8 mouse cellular contexts compared by ENCODE assay signal in genomic region chr1:121601084-121601483, GRCm38 (mm10). TPM values are rescaled to one million over a fixed set of nuclear protein-coding genes. Genes with fewer than 3 reads are reported as not detected.
DNase-seq lines count a peak whose midpoint lies in the region; ATAC-seq and TF ChIP-seq lines count a peak whose summit lies in the region.

No protein-coding gene starts in this region.

- no peaks in the 10 kb centered on the region for H3K36me3 ChIP-seq in liver, embryonic 11.5 days (ENCODE audit: control insufficient read depth, insufficient read depth, low read length)
- no peaks in the 10 kb centered on the region for H3K36me3 ChIP-seq in liver, postnatal 0 days (replicated peaks; ENCODE audit: insufficient read depth, low read length)

- no peaks in the 10 kb centered on the region for H3K9me3 ChIP-seq in liver, embryonic 11.5 days (ENCODE audit: control insufficient read depth, low read length)
- H3K9me3 ChIP-seq in liver, postnatal 0 days (ENCODE audit: low read length) = no peaks in the 10 kb centered on the region

- no peak for TF ChIP-seq EP300 in liver, postnatal 0 days (IDR thresholded peaks at IDR 0.05; ENCODE audit: low read depth)

- H3K4me2 ChIP-seq in liver, embryonic 11.5 days = no peak overlapping the region
- H3K4me2 ChIP-seq in liver, postnatal 0 days (ENCODE audit: low read depth, low read length) = no peak overlapping the region

- ATAC-seq in liver, embryonic 11.5 days (replicated peaks; ENCODE audit: low FRiP score) = no peak
- no peak for ATAC-seq in liver, postnatal 0 days

- peak in 1 of 2 experiments; percentile 26 for DNase-seq in cerebellum, adult 2 months
- no peak for DNase-seq in cerebellum, adult 11 months
- DNase-seq in liver = peak; percentile 5
- no peak for DNase-seq in liver, embryonic 11.5 days (ENCODE audit: low spot score)
- peak; percentile 67 for DNase-seq in brain, adult 2 months (ENCODE audit: low read depth, low spot score)
- DNase-seq in liver, postnatal 0 days = no peak
- DNase-seq in heart, postnatal 36 days = no peak
- DNase-seq in lung, postnatal 4 days = no peak

- H3K27ac ChIP-seq in cerebellum, adult 2 months (ENCODE audit: insufficient read depth, low read length) = no peak overlapping the region
- no peak overlapping the region for H3K27ac ChIP-seq in liver, embryonic 11.5 days (ENCODE audit: low read depth, low read length)
- no peak overlapping the region for H3K27ac ChIP-seq in liver, postnatal 0 days (ENCODE audit: low read depth)

- WGBS in cerebellum, adult 2 months = 54% methylated on average over 1 of the region's 1 CpGs
- WGBS in liver, embryonic 11.5 days = 39% methylated on average over 1 of the region's 1 CpGs
- WGBS in liver, postnatal 0 days (ENCODE audit: insufficient replicate concordance) = 36% methylated on average over 1 of the region's 1 CpGs

- TF ChIP-seq CTCF in cerebellum, adult 2 months (IDR thresholded peaks at IDR 0.05; ENCODE audit: borderline replicate concordance, insufficient read depth, low read depth, low read length) = peak; percentile 39; the same call in 1 of the 2 replicates
- TF ChIP-seq CTCF in liver, postnatal 0 days (IDR thresholded peaks at IDR 0.05; ENCODE audit: low read depth) = peak; percentile 45; the same call in 1 of the 2 replicates

- no peaks in the 10 kb centered on the region for H3K27me3 ChIP-seq in cerebellum, adult 2 months (ENCODE audit: control insufficient read depth, insufficient read depth, low read length)
- H3K27me3 ChIP-seq in liver, embryonic 11.5 days (replicated peaks; ENCODE audit: control insufficient read depth, insufficient read depth, low read length) = no peaks in the 10 kb centered on the region
- no peaks in the 10 kb centered on the region for H3K27me3 ChIP-seq in liver, postnatal 0 days (ENCODE audit: insufficient read depth, low read length)

- H3K4me3 ChIP-seq in cerebellum, adult 2 months (replicated peaks; ENCODE audit: insufficient read depth, low read depth, low read length) = no peak overlapping the region
- H3K4me3 ChIP-seq in liver, embryonic 11.5 days (ENCODE audit: low read depth, low read length) = no peak overlapping the region
- H3K4me3 ChIP-seq in liver, postnatal 0 days (ENCODE audit: low read depth, low read length) = no peak overlapping the region

- TF ChIP-seq POLR2A in cerebellum, adult 2 months (IDR thresholded peaks at IDR 0.05; ENCODE audit: borderline replicate concordance, insufficient read depth, low read length) = no peak

- H3K4me1 ChIP-seq in cerebellum, adult 2 months (ENCODE audit: control insufficient read depth, insufficient read depth, low read length) = peaks cover 15% of the 10 kb centered on the region; the same call in 1 of the 2 replicates
- H3K4me1 ChIP-seq in liver, embryonic 11.5 days (replicated peaks; ENCODE audit: control insufficient read depth, insufficient read depth, low read length) = no peaks in the 10 kb centered on the region
- H3K4me1 ChIP-seq in liver, postnatal 0 days (ENCODE audit: insufficient read depth) = no peaks in the 10 kb centered on the region

- intact Hi-C loops in heart, postnatal 36 days (cut with DNase I) = no loop called here

- no peak overlapping the region for H3K9ac ChIP-seq in liver, embryonic 11.5 days (ENCODE audit: low read depth, low read length)
- no peak overlapping the region for H3K9ac ChIP-seq in liver, postnatal 0 days (replicated peaks)

RNA-seq across cellular contexts. Expression of gene Ddx18, which starts 33.3 kb away (rescaled TPM):
- polyA plus RNA-seq in cerebellum, adult 2 months (2012; rRNA removed) = 34.9 and 42.0 TPM in 2 replicates
- 98.0 and 107 TPM in 2 replicates for polyA plus RNA-seq in liver, embryonic 11.5 days (2014; fragmentation: Nextera tagmentation; extraction: Ambion mirVana)
- polyA plus RNA-seq in liver, postnatal 0 days (2015; fragmentation: Nextera tagmentation; extraction: Ambion mirVana) = 27.1 and 29.0 TPM in 2 replicates
- 10 to 100 TPM; 16.4 to 22.6 TPM for total RNA-seq in heart, postnatal 36 days (2021)

Comparison
In these comparisons a context has a peak if more than half of its experiments do, and no peak if none do; other contexts are left out.
1. DNase-seq: peak in liver (single experiment) and brain, adult 2 months (single experiment); none in cerebellum, adult 11 months (single experiment), liver, embryonic 11.5 days (single experiment), liver, postnatal 0 days (single experiment), heart, postnatal 36 days (0 of 2) and lung, postnatal 4 days (0 of 2).